Mouse (Mus musculus) retina, embryonic 14.5 days (tissue): Measurements from ENCODE around the gene Zmym1.
A peak's percentile ranks its signal among the peaks of the same experiment; 100 is the strongest.
"Not testable (repeated sequence)": the region's sequence is repeated elsewhere in the genome, so short reads cannot be mapped to it uniquely, and the experiment has no call there.

Source experiments
- DNase-seq: peaks from one replicate; pipeline ENCODE4 v3.0.0-alpha.2; 2015; ENCODE audit warnings: low spot score

The Zmym1 gene

GRCm38 (mm10) chr4:127060585-127061290, at the start of gene Zmym1:
TSS of gene Zmym1 (minus strand) at chr4:127061152.
- peak; percentile 91 for DNase-seq

- DNase-seq: no peak
Measured at GRCm38 (mm10) chr4:127110570-127110969, 49.6 kb upstream of the Zmym1 start.

- no peak for DNase-seq
Measured at GRCm38 (mm10) chr4:127107566-127107965, 46.6 kb upstream of the Zmym1 start.

- DNase-seq: not testable (repeated sequence)
Measured at GRCm38 (mm10) chr4:127099552-127099951, 38.6 kb upstream of the Zmym1 start.

DNA sequence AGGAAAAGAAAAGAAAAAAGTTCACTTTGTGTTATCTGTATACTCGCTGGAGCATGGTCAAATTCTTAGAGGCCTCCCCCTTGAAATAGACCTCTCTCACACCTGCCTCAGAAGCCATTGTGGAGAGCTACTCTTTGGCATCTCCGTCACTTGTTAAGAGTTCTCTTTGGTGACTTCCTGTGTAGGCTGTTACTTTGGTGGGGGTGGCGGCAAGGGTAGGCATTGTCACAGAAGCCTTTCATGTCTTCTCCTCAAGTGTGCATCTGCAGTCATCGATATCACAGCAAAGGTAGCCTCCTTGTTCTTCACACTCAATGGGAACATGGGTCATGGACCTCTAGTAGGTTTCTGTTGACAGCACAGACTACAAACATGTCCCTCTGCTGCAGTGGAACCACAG, 34.1 kb upstream of the Zmym1 start:
- no peak for DNase-seq

DNA sequence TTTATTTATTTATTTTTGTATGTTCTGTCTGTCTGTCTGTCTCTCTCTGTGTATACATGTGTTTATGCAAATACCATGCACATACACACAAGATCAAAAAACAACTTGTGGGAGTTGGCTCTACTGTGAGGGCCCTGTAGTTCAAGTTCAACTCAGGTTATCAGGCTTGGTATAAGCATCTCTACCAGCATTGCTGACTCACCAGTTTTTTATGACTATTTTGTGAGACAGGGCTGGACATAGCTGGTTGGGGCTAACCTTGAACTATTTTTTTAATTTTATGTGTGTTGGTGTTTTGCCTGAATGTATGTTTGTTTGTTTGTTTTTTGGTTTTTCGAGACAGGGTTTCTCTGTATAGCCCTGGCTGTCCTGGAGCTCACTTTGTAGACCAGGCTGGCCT, 30.2 kb upstream of the Zmym1 start:
- no peak for DNase-seq

GRCm38 (mm10) chr4:127085761-127086160, 24.8 kb upstream of the Zmym1 start:
- no peak for DNase-seq

DNA sequence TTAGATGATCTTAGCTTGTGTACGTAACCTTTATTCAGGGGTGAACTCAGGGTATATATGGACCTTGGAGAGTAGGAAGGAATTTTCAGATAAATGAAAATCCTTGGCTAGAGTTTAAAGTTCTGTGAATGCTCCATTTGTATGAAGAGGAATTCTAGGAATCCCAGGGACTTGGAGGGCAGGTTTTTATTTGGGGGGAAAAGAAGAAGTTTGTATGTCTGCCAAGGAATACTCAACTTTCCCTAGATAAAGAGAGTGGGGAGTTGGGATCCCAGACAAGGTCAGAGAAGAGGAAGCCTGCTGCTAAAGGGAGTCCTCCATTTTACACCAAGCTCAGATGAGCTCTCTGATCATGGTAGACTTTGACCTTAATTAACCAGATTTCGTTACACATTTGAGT, 22.2 kb upstream of the Zmym1 start:
- no peak for DNase-seq

GRCm38 (mm10) chr4:127080806-127081205, 19.9 kb upstream of the Zmym1 start:
- no peak for DNase-seq

DNA sequence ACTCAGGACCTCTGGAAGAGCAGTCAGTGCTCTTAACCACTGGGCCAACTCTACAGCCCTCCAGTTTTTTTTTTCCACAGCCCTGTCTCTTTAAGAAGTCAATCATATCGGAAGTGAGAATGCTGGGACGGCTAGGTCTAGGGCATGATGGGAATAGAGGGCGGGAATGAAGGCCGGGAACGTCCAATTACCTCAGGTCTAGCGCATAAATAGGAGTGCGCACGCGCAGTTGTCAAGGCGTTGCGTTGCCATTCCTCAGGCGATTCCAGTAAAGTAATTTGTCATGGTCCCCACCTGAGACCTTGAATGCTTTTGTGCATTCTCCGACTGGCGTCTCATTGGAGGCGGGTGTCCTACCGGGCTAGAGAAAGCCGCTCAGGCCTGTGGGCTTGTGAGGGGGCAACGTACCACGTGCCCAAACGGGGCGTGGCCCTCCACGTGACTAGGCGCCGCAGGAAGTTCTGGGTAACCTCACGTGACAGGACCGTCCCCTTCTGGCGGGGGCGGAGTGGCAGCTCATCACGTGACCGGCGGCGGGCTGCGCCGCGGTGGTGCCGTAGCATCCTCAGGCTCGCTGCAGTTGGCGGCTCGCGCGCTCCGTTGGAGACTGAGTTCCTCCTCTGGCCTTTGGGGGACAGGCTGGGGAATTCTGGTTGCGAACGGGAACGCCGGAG, 16.1 kb upstream of the Zmym1 start, which contains the start of gene Zmym6:
Zmym6 (plus strand) TSS at position 509 of the 674 bp plus-strand sequence.
- peak; percentile 96 for DNase-seq

DNA sequence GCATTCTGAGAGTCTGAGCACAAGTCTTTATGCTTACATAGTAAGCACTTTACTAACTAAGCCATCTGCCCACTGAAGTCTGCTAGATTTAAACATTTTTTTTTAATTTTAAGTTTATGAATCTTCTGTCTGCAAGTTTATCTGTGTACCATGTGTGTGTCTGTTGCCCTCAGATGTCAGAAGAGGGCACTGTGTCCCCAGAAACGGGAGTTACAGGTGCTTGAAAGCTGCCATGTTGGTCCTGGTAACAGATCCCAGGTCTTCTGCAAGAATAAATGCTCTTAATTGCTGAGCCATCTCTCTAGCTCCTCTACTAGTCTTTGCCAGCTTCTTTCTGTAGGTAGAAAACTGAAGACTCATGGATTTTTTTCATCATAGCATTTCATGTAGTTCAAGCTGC, 14.0 kb upstream of the Zmym1 start:
- DNase-seq: no peak

DNA sequence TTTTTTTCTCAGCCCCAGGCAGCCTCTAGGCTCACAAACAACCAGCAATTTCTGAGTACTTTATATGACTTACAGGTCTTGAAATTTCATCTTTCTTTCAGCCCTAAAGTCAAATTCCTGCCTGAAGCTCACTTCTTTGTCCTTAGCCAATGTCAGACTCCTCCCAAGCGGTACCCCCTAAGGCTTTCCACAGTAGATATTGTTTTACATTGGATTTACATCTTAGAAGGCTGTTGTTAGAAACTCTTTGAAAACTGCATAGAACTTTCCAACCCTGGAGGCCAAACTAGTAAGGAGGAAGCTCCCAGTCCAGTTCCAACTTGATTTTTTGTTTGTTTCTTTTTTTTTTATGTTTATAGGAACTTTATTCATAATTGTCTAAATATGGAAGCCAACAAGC, 3.1 kb upstream of the Zmym1 start:
- DNase-seq: no peak

- no peak for DNase-seq
Measured at GRCm38 (mm10) chr4:127054522-127055198, 6.3 kb downstream of the Zmym1 start.

DNA sequence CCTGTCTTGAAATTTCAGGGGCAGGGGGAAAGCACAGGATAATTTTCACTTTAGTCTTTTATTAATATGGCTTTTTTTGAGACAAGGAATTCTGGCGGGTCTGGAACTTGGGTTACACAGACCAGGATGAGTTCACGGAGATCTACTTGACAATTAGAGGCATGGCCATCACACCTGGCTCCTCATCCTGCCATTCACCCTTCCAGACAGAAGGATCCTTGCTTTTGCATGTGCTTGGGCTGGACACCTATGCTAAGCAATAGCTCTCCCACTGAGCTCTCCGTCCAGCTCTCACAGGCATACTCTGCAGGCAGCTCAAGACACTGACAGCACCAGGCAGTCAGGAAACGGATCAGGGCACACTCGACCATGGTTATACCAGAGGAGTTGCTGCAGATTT, 7.9 kb downstream of the Zmym1 start:
- no peak for DNase-seq

DNA sequence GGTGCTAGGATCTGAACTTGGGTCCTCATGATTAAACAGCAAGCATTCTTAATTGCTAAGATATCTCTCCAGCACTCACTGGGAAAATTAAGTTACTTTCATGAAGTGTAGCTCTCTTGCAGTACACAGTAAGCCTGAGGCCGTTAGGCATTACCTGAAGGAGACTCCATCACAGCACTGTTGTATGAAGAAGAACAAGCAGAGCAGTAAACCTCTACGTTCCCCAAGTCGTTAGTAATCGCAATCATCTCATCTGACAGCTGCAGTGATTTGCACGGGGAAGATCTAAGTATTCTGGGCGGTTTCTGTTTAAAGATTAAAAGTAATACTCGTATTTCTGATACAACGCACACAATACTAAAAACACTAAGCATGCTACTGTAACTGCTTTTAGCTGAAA, 9.8 kb downstream of the Zmym1 start:
- no peak for DNase-seq

- no peak for DNase-seq
Measured at GRCm38 (mm10) chr4:127043540-127043939, 17.4 kb downstream of the Zmym1 start.

DNA sequence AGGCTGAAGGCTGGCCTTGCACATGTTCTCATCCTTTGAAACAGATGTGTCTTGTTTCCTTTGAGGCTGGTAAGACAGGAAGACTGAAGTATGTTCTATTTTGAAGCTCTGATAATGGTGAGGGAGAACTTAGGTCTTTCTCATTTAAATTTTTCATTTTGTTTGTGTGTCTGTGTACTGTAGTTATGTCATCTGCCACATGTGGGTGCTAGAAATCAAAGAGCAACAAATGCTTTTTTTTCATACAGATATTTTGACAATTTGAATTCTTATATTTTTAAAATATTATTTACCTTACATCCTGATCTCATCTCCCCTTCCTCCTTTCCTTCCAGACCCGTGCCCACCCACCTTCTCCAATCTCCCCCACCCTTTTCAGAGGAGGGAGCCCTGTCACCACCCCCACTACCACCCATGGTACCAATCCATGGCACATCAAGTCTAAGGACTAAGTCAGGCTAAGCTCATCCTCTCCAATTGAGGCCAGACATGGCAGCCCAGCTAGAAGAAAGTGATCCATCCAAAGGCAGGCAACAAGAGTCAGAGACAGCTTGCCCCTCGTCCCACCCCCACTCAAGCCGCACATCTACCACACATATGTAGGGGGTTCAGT, 21.0 kb downstream of the Zmym1 start:
- no peak for DNase-seq

GRCm38 (mm10) chr4:127038828-127039349, 22.1 kb downstream of the Zmym1 start:
- DNase-seq: no peak

GRCm38 (mm10) chr4:127037908-127038827, 22.8 kb downstream of the Zmym1 start:
- no peak for DNase-seq

DNA sequence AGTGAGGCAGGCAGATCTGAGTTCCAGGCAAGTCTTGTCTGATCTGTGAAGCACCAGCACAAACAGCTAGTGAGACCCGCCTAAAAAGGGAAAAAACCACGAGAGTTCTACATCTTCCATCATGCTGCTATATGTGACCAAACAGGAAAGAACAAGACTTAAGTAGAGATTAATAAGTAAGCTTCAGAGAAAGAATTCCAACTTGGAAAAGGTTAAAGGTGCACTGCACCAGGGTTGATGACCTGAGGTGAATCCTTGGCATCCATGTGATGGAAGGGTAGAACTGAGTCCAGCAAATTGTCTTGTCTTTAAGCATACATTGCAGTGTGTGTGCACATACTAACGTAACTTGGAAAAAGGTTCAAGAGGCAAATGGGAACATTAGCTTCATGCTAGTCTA, 23.8 kb downstream of the Zmym1 start:
- no peak for DNase-seq
